Mouse (Mus musculus): ENCODE measurements around the gene Btbd10.

DNA sequence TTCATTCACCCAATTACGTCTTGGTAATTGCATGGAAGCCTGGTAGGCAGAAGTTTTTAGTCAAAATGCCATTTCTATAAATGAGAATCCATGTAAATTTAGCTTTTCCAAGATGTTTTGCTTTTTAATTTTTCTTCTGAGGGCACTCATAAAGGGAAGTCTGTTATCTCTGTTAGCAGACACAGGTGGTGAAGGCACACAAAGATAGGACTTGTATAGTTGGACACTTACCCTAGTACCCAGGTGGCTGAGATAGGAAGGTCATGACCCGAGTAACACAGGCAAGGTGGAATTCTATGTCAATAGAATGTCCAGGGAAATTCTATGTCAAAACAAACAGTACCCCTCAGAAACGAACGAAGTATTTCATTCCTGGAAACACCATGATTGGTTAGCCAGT is 77.0 kb downstream of the Btbd10 start:
- TF ChIP-seq POLR2A (IDR thresholded peaks at IDR 0.05; ENCODE audit: borderline replicate concordance, extremely low read depth, insufficient read depth, insufficient read length, poor library complexity, severe bottlenecking) (no peak), CTCF (IDR thresholded peaks at IDR 0.05; ENCODE audit: borderline replicate concordance, extremely low read depth, insufficient read depth, insufficient read length) (no peak)
